Mouse (Mus musculus) megakaryocyte, adult 5-6 weeks (primary cell): ENCODE data around the gene Adap1. TPM values are rescaled to one million over a fixed set of nuclear protein-coding genes. Genes with fewer than 3 reads are reported as not detected.

Experiments used
- total RNA-seq, 2 experiments: library from RNA; stranded (forward) in 1 of 2; stranded (reverse) in 1 of 2; fragments of 153-499, 151-499 nt in 1 of 2; fragments of 221-1000, 200-1000 nt in 1 of 2; gene quantifications; 2 replicates each; pipeline versions ENCODE4 v1.2.3 to v1.2.4; 2015 to 2017

Adap1 gene
- total RNA-seq, 2 experiments from 2014 or later, result 43.9 to 61.1 TPM

Other genes with a start within 250 kb of the Adap1 start
- gene Prkar1b, start 175.6 kb downstream of the Adap1 start, total RNA-seq (2015), result 0.27 and 0.60 TPM in 2 replicates
- 0.04 and 0.48 TPM in 2 replicates for gene Prkar1b, start 175.6 kb downstream of the Adap1 start, total RNA-seq (2017)
- 5.2 and 5.6 TPM in 2 replicates for gene Dnaaf5, start 175.4 kb downstream of the Adap1 start, total RNA-seq (2015)
- 3.3 and 4.1 TPM in 2 replicates for gene Dnaaf5, start 175.4 kb downstream of the Adap1 start, total RNA-seq (2017)
- 40.8 and 44.1 TPM in 2 replicates for gene Sun1, start 125.0 kb downstream of the Adap1 start, total RNA-seq (2015)
- gene Sun1, start 125.0 kb downstream of the Adap1 start, total RNA-seq (2017), result 67.0 and 72.5 TPM in 2 replicates
- gene Get4, start 73.3 kb downstream of the Adap1 start, total RNA-seq (2015), result 21.6 and 23.0 TPM in 2 replicates
- 18.5 and 23.1 TPM in 2 replicates for gene Get4, start 73.3 kb downstream of the Adap1 start, total RNA-seq (2017)
- gene Cox19, start 25.8 kb upstream of the Adap1 start, total RNA-seq (2015), result 35.6 and 42.6 TPM in 2 replicates
- 20.0 and 24.6 TPM in 2 replicates for gene Cox19, start 25.8 kb upstream of the Adap1 start, total RNA-seq (2017)
- not detected in 2 replicates for gene Cyp2w1, start 27.0 kb upstream of the Adap1 start, total RNA-seq (2015)
- not detected in 2 replicates for gene Cyp2w1, start 27.0 kb upstream of the Adap1 start, total RNA-seq (2017)
- gene Gpr146, start 52.1 kb upstream of the Adap1 start, total RNA-seq (2015), result 9.8 and 13.1 TPM in 2 replicates
- 9.6 and 14.8 TPM in 2 replicates for gene Gpr146, start 52.1 kb upstream of the Adap1 start, total RNA-seq (2017)
- 18.3 and 19.9 TPM in 2 replicates for gene C130050O18Rik, start 79.7 kb upstream of the Adap1 start, total RNA-seq (2015)
- gene C130050O18Rik, start 79.7 kb upstream of the Adap1 start, total RNA-seq (2017), result 16.6 and 19.7 TPM in 2 replicates
- 0.07 TPM in 1 of 2 replicates, not detected in the other for gene Gper1, start 97.5 kb upstream of the Adap1 start, total RNA-seq (2015)
- gene Gper1, start 97.5 kb upstream of the Adap1 start, total RNA-seq (2017), result 0.22 TPM in 1 of 2 replicates, not detected in the other
- gene 3110082I17Rik, start 134.9 kb upstream of the Adap1 start, total RNA-seq (2015), result 12.4 and 15.8 TPM in 2 replicates
- gene 3110082I17Rik, start 134.9 kb upstream of the Adap1 start, total RNA-seq (2017), result 10.8 and 11.4 TPM in 2 replicates
- gene Zfand2a, start 158.9 kb upstream of the Adap1 start, total RNA-seq (2015), result 11.4 and 14.9 TPM in 2 replicates
- 6.7 and 21.9 TPM in 2 replicates for gene Zfand2a, start 158.9 kb upstream of the Adap1 start, total RNA-seq (2017)
- gene Uncx, start 217.9 kb upstream of the Adap1 start, total RNA-seq (2015), result not detected in 2 replicates
- not detected in 2 replicates for gene Uncx, start 217.9 kb upstream of the Adap1 start, total RNA-seq (2017)